Mouse (Mus musculus): ENCODE results near the gene Acox1.
A peak's percentile ranks its signal among the peaks of the same experiment; 100 is the strongest.

The Acox1 gene

GRCm38 (mm10) chr11:116129993-116130487, 68.8 kb downstream of the Acox1 start:
- DNase-seq (ENCODE audit: low spot score), result no peak

DNA sequence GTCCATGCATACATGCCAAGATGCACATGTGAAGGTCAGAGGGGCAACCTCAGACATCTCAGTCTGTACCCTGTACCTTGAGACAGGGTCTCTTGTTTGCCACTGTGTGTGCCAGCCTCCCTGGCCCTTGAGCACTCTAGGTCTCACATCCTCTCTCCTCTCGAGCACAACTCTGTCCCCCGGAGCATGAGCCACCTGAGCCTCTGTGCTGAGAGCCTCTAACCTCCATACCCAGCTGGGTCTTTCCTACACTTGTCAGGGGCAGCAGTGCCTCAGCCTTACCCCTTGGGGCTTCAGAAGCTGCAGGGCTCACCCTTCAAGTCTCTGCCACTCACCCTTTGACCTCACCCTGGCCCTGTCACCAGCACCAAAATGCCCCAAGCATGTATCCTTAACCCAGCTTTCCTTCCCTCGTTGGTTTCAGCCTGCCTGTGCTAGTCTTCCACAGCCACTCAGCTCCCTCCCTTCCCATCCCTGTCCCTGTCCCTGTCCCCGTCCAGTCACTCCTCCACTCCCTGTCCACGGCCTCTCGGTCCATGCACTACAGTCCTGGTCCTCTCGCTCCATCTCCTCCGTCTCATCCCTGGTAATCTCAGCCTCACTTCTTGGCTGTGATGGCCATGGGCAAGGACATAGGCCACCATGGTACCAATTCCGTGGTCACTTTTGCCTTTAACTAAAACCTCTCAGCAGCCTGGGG, 69.6 kb downstream of the Acox1 start:
- no peak for DNase-seq (ENCODE audit: low spot score)

- no peak for DNase-seq (ENCODE audit: low spot score)
These were observed 70.9 kb downstream of the Acox1 start for GRCm38 (mm10) chr11:116127986-116128385.

DNA sequence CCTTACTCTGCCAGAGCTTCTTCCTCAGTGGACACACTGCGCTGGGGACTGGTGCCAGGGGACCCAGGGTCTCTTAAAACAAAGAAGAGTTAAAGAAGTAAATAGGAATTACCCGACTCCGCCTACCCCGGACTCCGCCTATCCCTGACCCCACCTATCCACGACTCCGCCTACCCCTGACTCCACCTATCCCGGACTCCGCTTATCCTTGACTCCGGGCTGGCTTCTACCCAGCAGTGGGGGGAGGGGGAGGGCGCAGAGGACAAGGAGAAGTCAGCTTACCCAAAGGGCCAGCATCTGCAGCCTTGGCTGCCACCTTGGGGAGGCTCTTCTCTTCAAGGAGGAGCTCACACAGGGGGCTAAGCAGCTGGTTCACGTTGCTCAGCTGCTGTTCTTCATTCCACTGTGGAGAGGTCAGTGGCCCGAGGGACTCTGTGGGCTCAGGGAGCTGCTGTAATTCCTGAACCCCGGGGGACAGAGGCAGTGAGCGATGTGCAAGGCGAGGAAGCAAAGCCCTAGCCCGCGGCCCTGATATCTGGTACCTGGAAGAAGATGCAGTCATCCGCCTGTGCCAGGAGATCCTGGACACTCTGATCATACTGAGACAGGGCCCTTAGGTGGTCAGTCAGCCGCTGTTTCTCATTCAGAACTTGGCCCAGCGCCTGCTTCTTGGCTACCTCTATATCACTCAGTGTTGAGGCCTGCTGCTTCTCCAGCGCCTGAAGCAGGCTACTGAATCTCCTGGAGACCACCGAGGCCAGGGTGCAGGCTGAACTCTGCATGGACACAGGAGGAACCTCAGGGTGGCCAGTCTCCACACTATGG, 71.5 kb downstream of the Acox1 start, which contains the start of gene Trim47:
Trim47 (minus strand) TSS at position 55 of the 825 bp plus-strand sequence.
- DNase-seq (ENCODE audit: low spot score), result peak; percentile 86

DNA sequence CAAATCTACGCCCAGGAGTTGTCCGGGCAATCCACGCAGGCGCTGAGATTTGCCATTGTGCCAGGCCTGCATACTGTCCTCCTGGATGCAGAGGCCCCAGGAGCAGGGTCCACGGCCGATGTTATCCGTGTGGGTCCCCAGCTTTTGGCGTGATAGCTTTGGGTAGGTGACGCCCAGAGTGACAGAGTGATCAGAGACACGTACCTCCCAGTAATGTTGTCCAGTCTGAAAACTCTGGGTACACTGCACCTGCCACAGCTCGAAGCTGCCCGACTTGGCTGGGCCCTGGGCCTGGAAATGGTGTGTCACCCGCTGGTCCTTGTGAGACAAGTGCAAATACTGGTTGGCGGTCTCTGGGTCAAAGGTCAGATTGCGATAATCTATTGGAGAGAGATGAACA, 72.6 kb downstream of the Acox1 start:
- no peak for DNase-seq (ENCODE audit: low spot score)
